Mouse (Mus musculus): ENCODE measurements around the gene 2610528J11Rik. TPM values are rescaled to one million over a fixed set of nuclear protein-coding genes. Genes with fewer than 3 reads are reported as not detected.
"Not testable (repeated sequence)": the region's sequence is repeated elsewhere in the genome, so short reads cannot be mapped to it uniquely, and the experiment has no call there.

The 2610528J11Rik gene
- polyA plus RNA-seq (2014; fragmentation: Nextera tagmentation; extraction: Ambion mirVana), result not detected in 2 replicates

DNA sequence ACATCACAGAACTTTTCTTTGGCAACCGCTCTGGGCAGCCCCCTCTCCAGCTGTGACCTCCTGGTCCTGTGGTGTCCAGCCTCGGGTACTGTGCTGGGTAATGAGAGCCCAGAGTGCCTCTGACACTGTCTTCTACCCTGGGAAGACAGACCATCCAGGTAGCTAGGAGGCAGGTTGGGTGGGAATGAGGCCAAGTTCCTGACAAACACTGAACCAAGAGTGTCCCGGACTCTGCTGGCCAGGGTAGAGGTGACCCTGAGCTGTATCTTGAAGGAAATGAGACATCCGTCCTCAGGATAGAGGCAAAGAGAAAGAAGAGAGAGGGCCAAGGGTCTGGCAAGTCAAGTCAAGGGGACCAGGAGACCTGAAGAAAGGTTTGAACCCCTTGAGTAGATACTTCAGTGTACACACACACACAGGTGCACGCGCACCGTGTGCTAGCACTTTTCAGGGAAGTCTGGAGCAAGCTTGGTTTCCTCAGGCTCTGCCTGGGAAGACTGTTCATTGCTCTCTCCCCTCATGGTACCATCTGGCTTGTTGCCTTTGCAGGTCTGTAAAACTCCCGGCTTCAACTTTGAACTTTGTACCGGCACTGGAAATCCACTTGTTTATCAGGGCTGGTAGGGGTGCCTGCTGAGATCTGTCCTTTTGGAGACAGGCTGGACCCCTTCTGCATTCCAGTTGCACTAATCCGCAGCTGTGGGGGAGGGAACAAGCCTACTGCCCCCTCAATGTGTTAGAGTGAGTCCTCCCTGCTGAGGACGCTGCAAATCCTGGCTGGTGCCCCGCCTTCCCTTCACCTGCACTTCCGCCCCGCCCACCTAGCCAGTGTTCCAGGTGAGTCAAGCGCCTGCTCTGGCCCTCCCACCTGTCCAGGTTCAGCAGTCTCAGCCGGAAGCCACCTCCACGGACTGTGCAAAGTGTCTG, at the start of gene 2610528J11Rik:
TSS of gene 2610528J11Rik (plus strand) at position 592 of the 927 bp plus-strand sequence.
- 45% methylated on average over 17 of the region's 17 CpGs for WGBS
- ATAC-seq (ENCODE audit: low FRiP score), result no peak

GRCm38 (mm10) chr4:118489717-118490132, 37.1 kb upstream of the 2610528J11Rik start, which contains the start of gene Tie1:
TSS of gene Tie1 (minus strand) at chr4:118490061.
- 83% methylated on average over 8 of the region's 8 CpGs for WGBS
- Histone ChIP-seq H3K27me3 (ENCODE audit: control insufficient read depth, insufficient read depth, low read length) (no peaks in the 10 kb centered on the region), H3K9me3 (ENCODE audit: control insufficient read depth, low read length) (no peaks in the 10 kb centered on the region), H3K36me3 (replicated peaks; ENCODE audit: control insufficient read depth, insufficient read depth) (no peaks in the 10 kb centered on the region), H3K27ac (no peak within 1 kb of the TSS), H3K9ac (no peak within 1 kb of the TSS), H3K4me3 (replicated peaks; ENCODE audit: low read length) (no peak within 1 kb of the TSS), H3K4me2 (replicated peaks) (no peak within 1 kb of the TSS), H3K4me1 (replicated peaks; ENCODE audit: control insufficient read depth, insufficient read depth, low read length) (no peaks in the 10 kb centered on the region)
- no peak for ATAC-seq (ENCODE audit: low FRiP score)
- DNase-seq (ENCODE audit: low spot score), result no peak

More for the DNA sequence above, at the start of gene 2610528J11Rik:
- DNase-seq (ENCODE audit: low spot score), result no peak
- H3K9ac ChIP-seq, result no peak within 1 kb of the TSS
- no peak within 1 kb of the TSS for H3K27ac ChIP-seq
- no peak within 1 kb of the TSS for H3K4me3 ChIP-seq (replicated peaks; ENCODE audit: low read length)
- no peaks in the 10 kb centered on the region for H3K36me3 ChIP-seq (replicated peaks; ENCODE audit: control insufficient read depth, insufficient read depth)
- no peak within 1 kb of the TSS for H3K4me2 ChIP-seq (replicated peaks)
- no peaks in the 10 kb centered on the region for H3K9me3 ChIP-seq (ENCODE audit: control insufficient read depth, low read length)
- no peaks in the 10 kb centered on the region for H3K4me1 ChIP-seq (replicated peaks; ENCODE audit: control insufficient read depth, insufficient read depth, low read length)
- H3K27me3 ChIP-seq (ENCODE audit: control insufficient read depth, insufficient read depth, low read length), result no peaks in the 10 kb centered on the region; the same call in 1 of the 2 replicates

DNA sequence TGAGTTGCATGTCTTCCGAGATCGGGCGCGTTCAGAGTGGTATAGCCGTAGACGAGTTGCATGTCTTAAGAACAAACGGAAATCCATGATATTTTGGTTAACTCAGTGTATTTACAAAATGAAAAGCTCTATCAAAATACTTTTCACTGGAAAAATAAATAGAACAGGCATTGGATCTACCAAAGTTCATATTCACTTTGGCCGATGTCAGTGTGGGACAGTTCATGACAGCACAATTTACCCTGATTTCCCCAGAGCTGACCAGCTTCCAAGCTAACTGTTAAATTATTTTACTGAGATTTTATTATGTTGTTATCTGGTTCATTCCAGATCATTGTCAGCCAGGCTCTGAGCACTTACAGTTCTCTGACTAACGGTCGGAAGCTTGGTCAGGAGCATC, 36.3 kb upstream of the 2610528J11Rik start:
- DNase-seq (ENCODE audit: low spot score) (no peak), ATAC-seq (ENCODE audit: low FRiP score) (no peak)
- Histone ChIP-seq H3K4me2 (replicated peaks) (no peak overlapping the region), H3K27ac (no peak overlapping the region), H3K36me3 (replicated peaks; ENCODE audit: control insufficient read depth, insufficient read depth) (no peaks in the 10 kb centered on the region), H3K9ac (no peak overlapping the region), H3K4me3 (replicated peaks; ENCODE audit: low read length) (no peak overlapping the region), H3K27me3 (ENCODE audit: control insufficient read depth, insufficient read depth, low read length) (no peaks in the 10 kb centered on the region), H3K9me3 (ENCODE audit: control insufficient read depth, low read length) (no peaks in the 10 kb centered on the region), H3K4me1 (replicated peaks; ENCODE audit: control insufficient read depth, insufficient read depth, low read length) (no peaks in the 10 kb centered on the region)
- WGBS, result 89% methylated on average over 10 of the region's 10 CpGs

DNA sequence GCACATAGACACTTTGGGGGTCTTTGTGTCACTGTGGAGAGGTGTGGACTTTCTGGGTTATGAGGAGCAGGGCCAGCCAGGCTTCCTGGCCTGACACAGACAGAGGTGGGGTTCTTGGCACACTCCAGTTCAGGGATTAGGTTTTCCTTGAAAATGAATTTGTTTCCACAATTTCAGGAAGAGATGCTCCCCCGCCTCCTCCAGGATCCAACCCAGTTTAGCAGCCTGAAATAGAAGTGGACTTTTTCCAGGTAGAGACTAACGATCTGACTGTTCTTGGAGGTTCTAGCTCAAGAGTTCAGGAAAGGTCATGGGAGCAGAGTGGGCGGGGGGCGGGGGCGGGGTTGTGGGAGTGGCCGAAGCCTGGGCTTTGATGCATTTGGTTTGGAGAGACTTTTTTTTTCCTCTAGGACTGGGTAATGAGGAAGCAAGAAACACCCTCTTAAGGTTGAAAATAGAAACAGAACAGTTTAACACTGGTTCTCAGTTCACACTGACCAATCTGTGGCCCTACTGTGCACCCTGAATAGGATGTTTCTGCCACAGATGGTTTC, 26.6 kb upstream of the 2610528J11Rik start:
- Histone ChIP-seq H3K27me3 (ENCODE audit: control insufficient read depth, insufficient read depth, low read length) (no peaks in the 10 kb centered on the region), H3K9me3 (ENCODE audit: control insufficient read depth, low read length) (no peaks in the 10 kb centered on the region), H3K4me3 (replicated peaks; ENCODE audit: low read length) (no peak overlapping the region), H3K36me3 (replicated peaks; ENCODE audit: control insufficient read depth, insufficient read depth) (no peaks in the 10 kb centered on the region), H3K27ac (no peak overlapping the region), H3K4me2 (replicated peaks) (no peak overlapping the region), H3K4me1 (replicated peaks; ENCODE audit: control insufficient read depth, insufficient read depth, low read length) (no peaks in the 10 kb centered on the region), H3K9ac (no peak overlapping the region)
- 49% methylated on average over 6 of the region's 6 CpGs for WGBS
- DNase-seq (ENCODE audit: low spot score), result no peak
- ATAC-seq (ENCODE audit: low FRiP score), result no peak

- Histone ChIP-seq H3K27ac (no peak overlapping the region), H3K9me3 (ENCODE audit: control insufficient read depth, low read length) (no peaks in the 10 kb centered on the region), H3K4me1 (replicated peaks; ENCODE audit: control insufficient read depth, insufficient read depth, low read length) (no peaks in the 10 kb centered on the region), H3K4me3 (replicated peaks; ENCODE audit: low read length) (no peak overlapping the region), H3K27me3 (ENCODE audit: control insufficient read depth, insufficient read depth, low read length) (no peaks in the 10 kb centered on the region), H3K4me2 (replicated peaks) (no peak overlapping the region), H3K9ac (no peak overlapping the region), H3K36me3 (replicated peaks; ENCODE audit: control insufficient read depth, insufficient read depth) (no peaks in the 10 kb centered on the region)
- DNase-seq (ENCODE audit: low spot score), result no peak
- WGBS, result 71% methylated on average over 9 of the region's 9 CpGs
- ATAC-seq (ENCODE audit: low FRiP score), result no peak
Observed at GRCm38 (mm10) chr4:118500792-118501191, 26.0 kb upstream of the 2610528J11Rik start.

DNA sequence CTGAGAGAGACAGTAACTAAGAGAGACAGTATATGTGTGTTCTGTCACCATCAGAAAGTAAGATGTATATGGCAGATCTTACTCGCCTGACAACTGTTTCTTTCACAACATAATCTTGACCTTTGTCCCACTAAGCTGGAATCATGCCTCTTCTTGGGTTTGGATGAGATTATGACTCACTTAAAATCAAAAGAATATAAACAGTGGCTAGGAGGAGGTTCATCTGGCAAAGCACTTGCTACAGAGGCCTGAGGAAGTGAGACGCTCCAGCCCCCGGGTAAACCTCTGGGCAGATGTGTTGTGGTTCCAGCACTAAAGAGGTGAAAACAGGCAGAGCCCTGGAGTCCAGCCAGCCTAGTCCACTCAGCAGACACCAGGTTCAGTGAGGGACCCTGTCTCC, 21.2 kb upstream of the 2610528J11Rik start:
- Histone ChIP-seq H3K4me3 (replicated peaks; ENCODE audit: low read length) (no peak overlapping the region), H3K4me2 (replicated peaks) (no peak overlapping the region), H3K27me3 (ENCODE audit: control insufficient read depth, insufficient read depth, low read length) (no peaks in the 10 kb centered on the region), H3K9me3 (ENCODE audit: control insufficient read depth, low read length) (no peaks in the 10 kb centered on the region), H3K36me3 (replicated peaks; ENCODE audit: control insufficient read depth, insufficient read depth) (no peaks in the 10 kb centered on the region), H3K9ac (no peak overlapping the region), H3K4me1 (replicated peaks; ENCODE audit: control insufficient read depth, insufficient read depth, low read length) (no peaks in the 10 kb centered on the region), H3K27ac (no peak overlapping the region)
- WGBS, result 90% methylated on average over 3 of the region's 3 CpGs
- ATAC-seq (ENCODE audit: low FRiP score) (no peak), DNase-seq (ENCODE audit: low spot score) (no peak)

- not testable (repeated sequence) for H3K4me3 ChIP-seq (replicated peaks; ENCODE audit: low read length); H3K4me1 ChIP-seq (replicated peaks; ENCODE audit: control insufficient read depth, insufficient read depth, low read length); H3K9me3 ChIP-seq (ENCODE audit: control insufficient read depth, low read length); H3K36me3 ChIP-seq (replicated peaks; ENCODE audit: control insufficient read depth, insufficient read depth); ATAC-seq (ENCODE audit: low FRiP score); DNase-seq (ENCODE audit: low spot score); H3K9ac ChIP-seq; H3K4me2 ChIP-seq (replicated peaks); H3K27me3 ChIP-seq (ENCODE audit: control insufficient read depth, insufficient read depth, low read length); H3K27ac ChIP-seq
- WGBS, result 93% methylated on average over 1 of the region's 1 CpGs
Observed at GRCm38 (mm10) chr4:118507171-118507570, 19.6 kb upstream of the 2610528J11Rik start.

DNA sequence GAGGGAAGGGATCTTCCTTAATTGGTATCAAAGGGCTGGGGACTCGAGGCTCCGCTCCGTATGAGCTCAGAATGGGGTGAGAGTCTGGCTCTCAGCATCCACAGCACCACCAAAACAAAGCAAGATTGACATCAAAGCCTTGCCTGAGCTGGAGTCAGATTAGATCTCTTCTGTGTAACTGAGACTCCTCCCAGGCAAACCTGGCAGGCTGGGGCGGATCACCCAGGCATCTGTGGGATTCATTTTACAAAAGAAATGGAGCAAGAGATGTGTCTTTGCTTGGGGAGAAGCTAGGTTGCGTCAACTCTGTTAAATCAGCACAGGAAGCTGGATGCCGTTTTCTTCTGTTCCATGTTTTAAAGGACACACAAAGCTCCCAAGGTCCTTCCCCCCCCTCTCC, 17.7 kb upstream of the 2610528J11Rik start:
- no peak for DNase-seq (ENCODE audit: low spot score)
- H3K27me3 ChIP-seq (ENCODE audit: control insufficient read depth, insufficient read depth, low read length), result no peaks in the 10 kb centered on the region
- H3K27ac ChIP-seq, result no peak overlapping the region
- no peaks in the 10 kb centered on the region for H3K9me3 ChIP-seq (ENCODE audit: control insufficient read depth, low read length)
- 15% methylated on average over 6 of the region's 6 CpGs for WGBS
- no peaks in the 10 kb centered on the region for H3K36me3 ChIP-seq (replicated peaks; ENCODE audit: control insufficient read depth, insufficient read depth)
- H3K4me3 ChIP-seq (replicated peaks; ENCODE audit: low read length), result no peak overlapping the region
- no peak for ATAC-seq (ENCODE audit: low FRiP score)
- no peaks in the 10 kb centered on the region for H3K4me1 ChIP-seq (replicated peaks; ENCODE audit: control insufficient read depth, insufficient read depth, low read length)
- no peak overlapping the region for H3K4me2 ChIP-seq (replicated peaks)
- no peak overlapping the region for H3K9ac ChIP-seq

DNA sequence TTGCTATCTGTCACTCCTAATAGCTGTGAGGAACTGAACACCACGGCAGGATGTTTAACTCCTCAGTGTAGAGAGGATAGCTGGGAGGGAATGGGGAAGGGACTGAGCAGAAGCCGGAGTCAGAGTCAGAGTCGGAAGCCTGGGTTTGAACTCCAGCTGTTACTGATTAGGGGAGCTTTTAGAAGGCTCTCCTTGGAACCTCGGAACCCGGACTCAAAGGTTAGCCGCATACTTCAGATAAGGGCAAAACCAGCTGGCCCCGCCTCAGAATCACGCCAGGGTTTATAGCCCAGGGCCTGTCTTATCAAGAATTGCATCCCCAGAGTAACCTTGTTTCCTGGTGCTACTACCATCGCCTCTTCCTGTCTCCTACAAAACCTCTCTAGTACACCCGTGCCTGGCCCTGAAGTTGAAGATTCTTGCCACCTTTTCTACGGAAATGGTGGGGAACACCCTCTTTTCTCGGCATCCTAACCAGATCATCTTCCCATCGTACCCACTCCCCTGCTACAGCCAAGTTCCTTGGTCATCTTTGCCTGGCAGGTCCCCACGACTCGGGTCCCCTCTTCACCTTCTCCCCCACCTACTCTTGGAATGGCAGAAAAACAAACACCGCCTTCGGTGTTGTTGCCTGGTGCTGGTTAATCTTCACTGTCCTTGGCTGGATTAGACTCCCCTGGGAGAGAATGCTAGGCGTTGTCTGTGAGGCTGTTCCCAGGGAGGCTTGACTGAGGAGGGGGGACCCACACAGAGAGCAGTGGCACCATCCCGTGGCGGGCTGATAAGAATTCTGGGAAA, 9.9 kb upstream of the 2610528J11Rik start:
- H3K36me3 ChIP-seq (replicated peaks; ENCODE audit: control insufficient read depth, insufficient read depth), result no peaks in the 10 kb centered on the region
- no peak overlapping the region for H3K9ac ChIP-seq
- ATAC-seq (ENCODE audit: low FRiP score) (no peak), DNase-seq (ENCODE audit: low spot score) (no peak)
- no peaks in the 10 kb centered on the region; the same call in 1 of the 2 replicates for H3K27me3 ChIP-seq (ENCODE audit: control insufficient read depth, insufficient read depth, low read length)
- 32% methylated on average over 20 of the region's 20 CpGs for WGBS
- 0 out of 2 replicates have a peak, but pooled peaks cover 4% of the 10 kb centered on the region for H3K4me1 ChIP-seq (replicated peaks; ENCODE audit: control insufficient read depth, insufficient read depth, low read length)
- H3K4me3 ChIP-seq (replicated peaks; ENCODE audit: low read length), result no peak overlapping the region
- no peak overlapping the region for H3K27ac ChIP-seq
- no peaks in the 10 kb centered on the region for H3K9me3 ChIP-seq (ENCODE audit: control insufficient read depth, low read length)
- 0 out of 2 replicates have a peak overlapping the region, but pooled peaks have one; percentile 23 for H3K4me2 ChIP-seq (replicated peaks)
